Mouse (Mus musculus) gastrocnemius, postnatal 25 days (tissue): ENCODE results near the gene Gm26661. TPM values are rescaled to one million over a fixed set of nuclear protein-coding genes. Genes with fewer than 3 reads are reported as not detected.

Experiments used
- DNase-seq: peaks from one replicate; pipeline ENCODE4 v3.0.0; 2022
- long read RNA-seq, 2 experiments: library from polyadenylated mRNA; stranded (forward); transcript quantifications; one replicate each; pipeline ENCODE4 v2.0.0; 2021
- total RNA-seq, 2 experiments: library from RNA; stranded (reverse); gene quantifications; 1 replicate in 1 of 2; 2 replicates in 1 of 2; pipeline ENCODE4 v1.2.3; 2021

Gene Gm26661
- total RNA-seq = not detected
- long read RNA-seq, experiment 1 = 0 reads
- long read RNA-seq, experiment 2 = 0 reads

DNA sequence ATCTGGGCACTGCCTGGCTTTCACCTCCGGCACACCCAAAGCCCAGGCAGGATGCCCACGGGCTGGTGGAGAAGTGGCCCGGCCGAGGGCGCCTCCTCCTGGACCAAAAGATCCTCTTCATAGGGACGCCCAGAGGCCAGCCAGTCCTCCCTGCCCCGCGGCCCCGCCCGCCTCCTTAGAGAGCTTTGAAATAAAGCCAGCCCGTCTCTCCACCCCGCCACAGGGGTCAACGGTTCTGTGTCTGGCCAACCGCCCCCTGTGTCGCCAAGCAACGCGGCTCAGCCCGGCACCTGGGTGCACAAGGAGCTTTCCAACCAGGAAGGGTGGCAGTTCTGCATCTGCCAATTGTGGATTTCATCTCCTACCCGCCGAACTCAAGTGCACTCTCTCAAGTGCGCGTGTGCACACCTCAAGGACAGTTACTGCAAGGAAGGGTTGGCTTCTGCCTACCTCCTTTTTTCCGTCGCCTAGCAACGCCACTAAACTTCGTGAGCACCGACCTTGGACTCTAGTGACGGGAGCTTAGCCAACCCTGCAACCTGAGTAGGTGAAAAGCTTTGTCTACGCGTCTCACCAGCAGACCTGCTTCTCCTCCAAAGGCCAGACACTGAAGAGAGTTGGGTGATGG, at the start of gene Gm26661:
Gene Gm26661 (plus strand): TSS at position 56 of the 628 bp plus-strand sequence.
- peak; percentile 52 for DNase-seq

DNA sequence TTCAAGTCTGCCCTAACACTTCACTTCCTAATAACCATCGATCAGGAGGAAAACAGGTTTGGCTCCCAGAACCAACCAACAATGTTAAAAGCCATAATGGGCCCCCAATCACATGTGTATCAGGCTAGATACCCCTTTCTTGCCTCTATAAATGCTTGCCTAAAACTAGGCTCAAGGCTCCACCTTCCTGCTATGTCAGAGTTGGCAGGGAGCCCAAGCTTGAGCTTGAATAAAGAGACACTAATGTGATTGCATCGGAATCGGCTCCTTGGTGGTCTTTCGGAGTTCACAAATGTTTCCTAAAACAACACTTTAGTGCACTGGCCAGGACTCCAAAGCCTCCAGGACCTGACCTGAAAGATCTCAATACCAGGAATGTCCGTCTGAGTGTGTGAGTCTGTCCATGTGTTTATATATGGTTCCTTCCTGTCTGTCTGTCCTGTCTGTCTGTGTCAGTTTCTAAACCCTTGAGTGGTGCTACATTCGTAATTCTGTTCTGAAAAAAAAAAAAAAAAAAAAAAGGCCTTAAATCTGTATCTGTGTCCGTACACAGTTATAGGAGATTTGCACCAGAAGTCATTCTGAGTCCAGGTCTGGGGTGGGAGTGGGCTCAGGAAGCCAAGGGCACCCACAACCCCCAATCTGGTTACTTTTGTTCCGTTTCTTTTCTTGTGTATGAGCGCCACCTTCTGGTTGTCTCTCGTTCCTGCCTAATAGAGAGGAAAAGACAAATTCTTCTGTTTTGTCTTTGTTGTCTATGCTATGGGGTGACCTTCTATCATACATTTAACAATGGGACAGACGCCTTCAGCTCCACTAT, 42.2 kb upstream of the Gm26661 start:
- DNase-seq = no peak

DNA sequence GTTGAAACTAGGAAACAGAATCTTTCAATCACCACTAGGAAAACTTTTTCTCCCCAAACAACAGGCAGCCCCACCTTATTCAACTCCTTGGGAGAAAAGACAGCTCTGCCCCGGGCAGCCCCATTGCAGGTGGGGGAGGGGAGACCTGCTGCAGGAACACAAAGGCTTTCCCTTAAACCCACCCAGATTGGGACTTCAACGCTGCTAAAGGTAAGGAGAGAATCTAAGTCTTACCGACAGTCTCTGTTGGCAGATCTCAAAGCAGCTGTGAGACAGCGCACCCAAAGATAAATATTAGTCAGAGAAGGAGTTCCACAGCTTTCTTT, 41.7 kb upstream of the Gm26661 start:
- DNase-seq = no peak

DNA sequence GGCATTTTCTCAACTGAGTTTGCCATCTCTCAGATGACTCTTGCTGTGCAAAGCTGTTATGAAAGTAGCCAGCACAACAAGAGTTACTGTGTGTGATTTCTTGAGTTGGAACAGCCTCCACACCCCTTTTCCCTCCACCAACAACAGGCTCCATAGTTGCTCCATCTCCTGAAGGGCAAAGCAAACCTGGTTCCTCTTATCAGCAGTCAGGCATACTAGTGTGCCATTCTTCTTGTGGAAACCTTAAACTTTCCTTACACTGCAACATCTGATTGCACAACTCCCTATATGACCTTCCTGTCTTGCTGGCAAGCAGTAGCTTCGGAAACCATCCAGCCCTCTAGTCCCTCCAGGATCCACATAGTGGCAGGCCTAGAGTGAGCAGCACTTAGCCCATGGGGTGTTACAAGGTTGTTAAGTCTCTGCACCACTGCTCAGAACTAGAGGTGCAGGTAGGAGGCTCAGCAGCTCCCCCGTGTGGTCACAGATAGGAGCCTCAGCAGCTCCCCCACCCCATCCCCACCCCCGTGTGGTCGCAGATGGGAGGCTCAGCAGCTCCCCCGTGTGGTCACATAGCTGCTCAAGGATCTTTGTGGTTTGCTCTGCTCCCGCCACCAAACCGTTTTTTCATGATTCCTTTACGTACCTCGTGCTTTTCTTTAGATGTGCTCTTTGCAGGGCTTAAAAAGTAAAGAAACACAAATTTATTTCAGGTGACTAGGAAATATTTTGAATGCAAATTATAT, 25.6 kb upstream of the Gm26661 start:
- peak; percentile 55 for DNase-seq

DNA sequence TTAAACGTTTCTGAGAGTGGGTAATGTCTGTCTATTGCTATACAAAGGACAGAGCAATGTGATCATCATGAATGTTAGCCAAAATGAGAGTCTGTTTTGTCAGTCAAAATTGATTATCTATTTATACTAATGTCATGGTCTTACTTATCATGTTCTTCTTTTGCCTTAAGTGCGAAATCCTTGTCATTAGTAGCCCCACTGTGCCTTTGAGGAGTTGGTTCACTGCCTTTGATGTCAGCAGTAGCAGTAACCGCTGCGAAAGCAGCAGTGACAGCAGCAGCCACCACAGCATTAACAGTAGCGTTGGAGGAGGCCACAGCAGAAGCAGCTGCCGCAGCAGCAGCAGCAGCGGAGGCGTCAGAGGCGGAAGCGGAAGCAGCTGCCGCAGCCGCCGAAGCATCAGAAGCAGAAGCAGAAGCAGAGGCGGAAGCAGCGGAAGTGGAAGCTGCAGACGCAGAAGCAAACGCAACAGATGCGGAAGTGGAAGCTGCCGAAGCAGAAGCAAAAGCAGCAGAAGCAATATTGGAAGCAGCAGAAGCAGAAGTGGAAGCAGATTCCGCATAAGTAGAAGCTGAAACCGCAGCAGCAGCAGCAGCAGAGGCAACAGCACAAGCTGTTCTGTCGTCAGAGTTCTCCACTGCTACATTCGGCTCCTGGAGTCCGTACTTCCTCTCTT, 17.5 kb upstream of the Gm26661 start:
- DNase-seq = peak; percentile 64

DNA sequence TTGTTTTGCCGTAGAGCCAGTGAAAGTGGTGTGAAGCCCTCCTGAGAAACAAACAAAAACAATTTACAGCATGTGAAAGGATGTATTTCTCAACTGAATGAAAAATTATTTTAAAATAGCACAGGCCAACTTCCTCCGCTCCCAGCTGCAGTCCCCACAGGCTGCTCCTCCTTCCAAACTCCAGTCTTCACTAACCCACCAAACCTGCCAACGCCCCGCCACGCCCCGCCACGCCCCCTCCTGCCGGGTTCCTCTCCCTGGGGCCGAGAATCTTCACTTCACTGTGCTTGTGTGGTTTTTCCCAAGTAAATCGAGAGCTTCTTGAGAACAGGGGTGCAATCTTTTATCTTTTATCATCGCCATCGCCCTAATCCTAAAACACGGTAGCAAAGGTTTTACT, 5.3 kb upstream of the Gm26661 start:
- DNase-seq = peak; percentile 24

DNA sequence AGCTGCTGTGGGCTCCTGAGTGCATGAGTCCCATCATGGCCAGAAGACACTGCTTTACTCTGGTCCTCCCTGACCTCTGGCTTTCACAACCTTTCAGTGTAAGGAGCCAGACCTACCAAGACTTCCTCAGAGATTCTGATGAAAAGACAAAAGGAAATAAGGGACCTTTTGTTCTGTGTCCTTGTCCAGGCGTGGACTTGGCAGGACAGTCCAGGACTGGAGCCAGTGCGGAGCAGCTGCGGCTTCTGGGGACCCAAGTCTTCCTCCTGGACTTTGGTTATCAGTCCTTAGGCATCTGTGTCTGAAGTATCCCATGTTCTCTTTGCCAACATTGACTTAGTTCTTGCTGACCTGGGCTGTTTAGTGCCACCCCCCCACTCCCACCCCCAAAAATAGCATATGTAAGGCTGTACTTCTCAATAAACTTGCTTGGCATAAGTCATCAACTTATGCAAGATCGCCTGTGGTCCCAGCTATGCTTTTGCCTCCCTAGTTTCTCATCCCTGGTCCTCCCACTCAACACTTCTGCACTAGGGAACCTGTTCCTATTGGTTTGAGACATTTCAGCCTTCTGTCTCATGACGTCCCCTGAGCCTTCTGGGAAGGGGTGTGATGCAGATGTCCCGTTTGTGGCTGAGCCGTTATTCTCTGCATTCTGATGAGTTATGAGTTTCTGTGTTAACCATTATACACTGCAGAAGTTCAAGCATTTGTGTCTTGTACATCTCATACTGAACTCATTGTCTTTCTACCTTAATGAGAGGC, 1.9 kb upstream of the Gm26661 start:
- DNase-seq = peak; percentile 24

DNA sequence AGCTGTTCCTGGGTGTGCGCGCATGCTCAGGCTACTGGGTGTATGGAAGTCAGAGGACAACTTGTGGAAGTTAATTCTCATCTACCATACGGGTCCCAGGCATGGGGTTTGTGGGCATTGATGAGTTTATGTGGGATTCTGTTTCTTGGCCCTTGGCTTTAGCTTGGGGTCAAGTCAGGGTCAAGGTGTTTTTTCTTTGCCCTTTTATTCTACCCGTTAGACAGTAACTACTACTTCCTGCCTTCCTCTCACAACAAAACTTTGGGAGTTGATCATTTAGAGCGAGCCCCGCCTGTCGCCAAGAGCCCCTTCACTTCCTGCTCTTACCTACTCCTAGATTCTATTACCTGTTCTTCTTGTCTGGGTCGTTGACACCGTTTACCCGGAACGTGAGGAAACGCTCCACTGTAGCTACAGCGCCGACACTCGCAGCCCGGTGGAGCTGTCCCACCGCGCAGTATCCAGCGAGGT, 291 bp upstream of the Gm26661 start:
- no peak for DNase-seq

DNA sequence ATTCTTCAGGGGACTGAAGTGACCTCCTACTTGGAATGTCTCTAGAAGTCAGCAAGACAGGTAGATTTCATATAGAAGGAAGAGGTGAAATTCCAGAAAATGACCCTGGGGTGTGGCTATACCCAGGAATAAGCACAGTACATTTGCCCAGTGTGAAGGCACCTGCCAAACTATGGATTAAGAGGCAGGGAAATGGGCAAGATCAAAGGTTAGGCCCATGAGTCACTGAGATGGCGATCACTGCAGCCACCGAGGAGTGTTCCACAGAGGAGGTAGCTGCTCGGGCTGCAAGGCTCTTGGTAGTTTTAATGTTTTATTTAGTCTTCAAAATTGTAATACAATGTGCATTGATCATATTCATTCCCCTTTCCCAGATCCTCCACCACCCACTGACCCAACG, 4.6 kb downstream of the Gm26661 start:
- DNase-seq = no peak

DNA sequence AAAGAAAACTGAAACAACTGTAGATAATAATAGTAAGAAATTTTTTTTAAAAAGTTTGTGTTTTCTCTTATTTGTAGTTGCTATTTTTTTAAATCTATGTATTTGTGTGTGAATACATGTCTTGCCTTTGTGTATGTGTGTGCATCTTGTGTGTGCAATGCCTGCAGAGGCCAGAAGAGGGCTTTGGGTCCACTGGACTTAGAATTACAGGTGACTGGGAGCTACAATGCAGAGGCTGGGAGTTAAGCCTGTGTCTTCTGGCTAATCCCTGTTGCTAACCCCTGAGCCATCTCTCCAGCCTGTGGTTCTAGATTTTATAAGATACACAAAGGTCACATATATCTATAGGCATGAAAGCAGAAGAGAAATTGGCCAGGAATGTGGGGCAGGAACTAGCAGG, 9.2 kb downstream of the Gm26661 start:
- no peak for DNase-seq

DNA sequence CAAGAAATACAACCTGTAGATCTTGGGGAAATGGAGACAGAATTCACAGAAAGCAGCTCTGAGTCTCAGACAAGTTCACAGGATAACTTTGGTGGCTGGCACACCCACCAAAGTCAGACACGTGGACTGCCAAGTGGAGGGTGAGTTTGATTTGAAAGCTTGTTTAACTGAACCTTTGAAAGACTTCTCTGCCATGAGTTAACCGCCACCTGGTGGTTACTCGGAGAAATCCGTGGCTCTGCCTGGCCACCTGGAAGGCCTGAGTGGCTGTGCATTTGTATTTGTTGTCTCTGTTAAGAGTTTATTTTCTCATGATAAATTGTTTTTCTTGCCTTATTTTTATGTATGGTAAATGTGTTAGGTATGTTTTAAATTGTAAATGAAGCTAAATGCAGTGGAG, 10.4 kb downstream of the Gm26661 start:
- no peak for DNase-seq

DNA sequence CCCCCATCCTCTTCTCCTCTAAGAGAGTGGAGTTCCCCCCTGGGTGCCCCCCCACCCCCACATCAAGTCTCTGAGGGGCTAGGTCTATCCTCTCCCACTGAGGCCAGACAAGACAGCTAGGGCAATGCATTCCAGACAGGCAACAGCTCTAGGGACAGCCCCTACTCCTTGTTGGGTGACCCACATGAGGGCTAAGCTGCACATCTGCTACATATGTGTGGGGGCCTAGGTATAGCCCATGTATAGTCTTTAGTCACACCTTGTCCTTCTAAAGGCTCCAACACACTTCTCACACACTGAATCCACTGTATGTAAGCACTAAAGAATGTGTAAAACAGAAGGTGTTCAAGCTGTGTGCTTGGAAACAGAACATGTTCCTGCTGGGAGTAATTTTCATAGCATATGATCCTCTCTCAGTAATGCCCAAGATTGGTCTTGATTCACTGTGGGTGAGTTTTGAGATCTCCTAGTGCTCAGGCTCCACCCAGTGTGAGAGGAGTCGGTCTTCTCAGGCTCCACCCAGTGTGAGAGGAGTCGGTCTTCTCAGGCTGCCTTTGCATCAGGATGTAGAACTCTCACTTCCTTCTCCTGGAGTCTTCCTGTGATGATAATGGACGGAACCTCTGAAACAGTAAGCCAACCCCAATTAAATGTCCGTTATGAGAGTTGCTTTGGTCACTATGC, 12.6 kb downstream of the Gm26661 start:
- DNase-seq = no peak

DNA sequence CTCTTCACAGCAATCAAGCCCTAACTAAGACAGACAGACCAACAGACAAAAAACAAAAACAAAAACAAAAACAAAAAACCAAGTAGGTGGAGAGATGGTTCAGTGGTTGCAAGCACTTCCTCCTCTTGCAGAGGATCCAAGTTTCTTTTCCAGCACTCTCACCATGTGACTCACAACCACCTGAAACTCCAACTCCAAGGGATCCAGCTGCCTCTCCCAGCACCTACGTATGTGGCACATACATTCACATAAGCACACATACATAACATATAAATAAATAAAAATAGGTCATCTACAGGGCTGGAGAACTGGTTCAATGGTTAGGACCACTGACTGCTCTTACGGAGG, 13.1 kb downstream of the Gm26661 start:
- no peak for DNase-seq

DNA sequence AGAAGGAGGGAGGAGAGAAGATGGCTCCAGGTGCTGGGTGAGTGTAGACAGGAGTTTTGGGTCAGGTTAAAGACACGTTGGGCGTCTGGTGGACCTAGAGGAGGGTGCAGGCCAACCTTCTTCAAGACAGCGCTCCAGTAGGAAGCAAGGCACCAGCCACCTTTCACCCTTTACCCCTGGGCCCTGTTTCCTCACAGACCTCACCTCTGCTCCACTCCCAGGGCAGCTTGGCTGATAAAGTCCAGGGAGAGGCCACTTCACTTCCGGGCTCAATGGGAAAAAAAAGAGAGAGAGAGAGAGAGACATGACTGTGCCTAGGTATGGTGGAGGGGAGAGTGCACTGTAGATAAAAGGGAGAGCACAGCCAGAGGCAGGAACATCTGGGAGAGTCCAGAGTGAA, 16.3 kb downstream of the Gm26661 start:
- DNase-seq = no peak

DNA sequence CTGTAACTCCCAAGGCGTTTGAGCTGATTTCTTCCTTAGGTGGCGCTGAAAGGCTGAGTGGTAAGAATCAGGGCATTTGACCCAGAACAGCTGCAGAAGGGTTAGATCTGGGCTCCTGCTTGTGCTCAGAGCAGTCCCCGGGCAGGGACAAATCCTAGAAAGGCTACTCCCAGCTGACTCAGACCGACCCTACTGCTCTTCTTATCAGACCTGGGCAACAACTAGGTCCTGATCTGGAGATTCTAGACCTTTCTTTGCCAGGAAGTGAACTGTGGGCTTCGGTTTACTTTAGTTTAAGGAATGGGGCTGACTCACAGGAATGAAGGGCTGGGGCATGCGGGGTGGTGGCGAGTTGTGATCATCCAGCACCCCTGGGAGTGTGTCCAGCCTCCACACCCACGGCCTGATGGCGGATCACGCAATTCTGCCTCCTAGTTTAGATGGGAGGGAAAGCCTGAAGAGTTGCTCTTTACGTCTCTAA, 17.2 kb downstream of the Gm26661 start:
- DNase-seq = peak; percentile 22

DNA sequence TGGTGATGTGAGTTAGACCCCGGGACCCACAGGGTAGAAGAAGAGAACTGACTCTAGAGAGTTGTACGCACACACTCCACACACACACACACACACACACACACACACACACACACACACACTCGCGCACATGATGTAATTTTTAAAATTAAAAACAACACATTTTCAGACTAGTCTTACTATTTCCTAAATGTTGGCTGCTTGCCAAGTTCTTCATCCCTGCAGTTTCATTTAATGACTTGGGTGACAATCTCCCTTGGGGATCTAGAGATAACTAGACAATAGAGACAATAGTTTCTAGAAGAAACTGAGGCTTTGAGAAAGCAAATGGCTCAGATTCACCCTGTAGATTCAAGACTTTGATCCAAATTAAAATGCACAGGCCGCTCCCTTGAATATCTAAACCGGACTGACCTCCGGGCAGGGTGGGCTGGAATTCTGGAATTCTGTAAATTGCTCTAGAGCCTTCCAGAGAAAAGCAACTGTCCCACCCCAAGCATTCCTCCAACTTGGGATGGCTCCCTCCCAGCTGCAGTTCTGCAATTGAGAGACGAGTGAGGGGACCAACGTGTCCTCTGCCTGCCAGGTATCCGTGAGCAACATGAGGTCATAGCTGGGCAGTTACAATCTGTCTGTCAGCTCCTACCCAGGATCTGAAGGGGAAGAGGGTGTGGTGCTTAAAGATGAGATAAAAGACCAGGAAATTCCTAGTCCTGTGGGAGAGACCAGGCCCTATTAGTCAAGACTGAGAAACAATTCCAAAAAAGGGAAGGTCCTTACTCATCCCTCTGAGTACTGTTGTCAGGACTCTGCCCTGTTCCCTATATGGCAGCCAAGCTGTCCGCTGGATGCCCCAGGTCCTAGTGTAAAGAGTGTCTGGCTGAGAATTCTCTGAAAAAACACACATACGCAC, 17.9 kb downstream of the Gm26661 start:
- DNase-seq = no peak

DNA sequence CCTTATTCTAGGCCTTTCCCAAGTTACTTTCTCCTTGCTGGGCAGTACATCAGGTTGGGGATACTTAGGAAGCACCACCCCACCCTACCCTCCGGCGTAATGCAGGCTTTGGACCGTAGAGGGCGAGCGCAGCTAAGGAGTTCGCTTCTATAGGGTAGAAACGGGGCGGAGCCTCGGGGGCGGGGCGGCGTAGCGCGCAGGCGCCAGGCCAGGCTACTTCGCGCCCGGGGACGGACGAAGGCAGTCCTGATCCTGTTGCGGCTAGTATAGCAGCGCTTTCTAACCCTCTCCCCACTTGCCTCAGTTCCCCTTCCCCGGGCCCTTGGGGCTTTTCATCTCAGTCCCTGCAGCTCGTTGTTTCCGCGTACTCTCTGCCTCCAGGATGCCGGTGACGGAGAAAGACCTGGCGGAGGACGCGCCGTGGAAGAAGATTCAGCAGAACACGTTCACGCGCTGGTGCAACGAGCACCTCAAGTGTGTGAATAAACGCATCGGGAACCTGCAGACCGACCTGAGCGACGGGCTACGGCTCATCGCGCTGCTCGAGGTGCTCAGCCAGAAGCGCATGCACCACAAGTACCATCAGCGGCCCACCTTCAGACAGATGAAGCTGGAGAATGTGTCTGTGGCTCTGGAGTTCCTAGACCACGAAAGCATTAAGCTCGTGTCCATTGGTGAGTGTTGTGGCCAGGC, 26.5 kb downstream of the Gm26661 start, which contains the start of gene Flnb:
Gene Flnb (plus strand): TSS at position 188 of the 693 bp plus-strand sequence.
- DNase-seq = peak; percentile 88

DNA sequence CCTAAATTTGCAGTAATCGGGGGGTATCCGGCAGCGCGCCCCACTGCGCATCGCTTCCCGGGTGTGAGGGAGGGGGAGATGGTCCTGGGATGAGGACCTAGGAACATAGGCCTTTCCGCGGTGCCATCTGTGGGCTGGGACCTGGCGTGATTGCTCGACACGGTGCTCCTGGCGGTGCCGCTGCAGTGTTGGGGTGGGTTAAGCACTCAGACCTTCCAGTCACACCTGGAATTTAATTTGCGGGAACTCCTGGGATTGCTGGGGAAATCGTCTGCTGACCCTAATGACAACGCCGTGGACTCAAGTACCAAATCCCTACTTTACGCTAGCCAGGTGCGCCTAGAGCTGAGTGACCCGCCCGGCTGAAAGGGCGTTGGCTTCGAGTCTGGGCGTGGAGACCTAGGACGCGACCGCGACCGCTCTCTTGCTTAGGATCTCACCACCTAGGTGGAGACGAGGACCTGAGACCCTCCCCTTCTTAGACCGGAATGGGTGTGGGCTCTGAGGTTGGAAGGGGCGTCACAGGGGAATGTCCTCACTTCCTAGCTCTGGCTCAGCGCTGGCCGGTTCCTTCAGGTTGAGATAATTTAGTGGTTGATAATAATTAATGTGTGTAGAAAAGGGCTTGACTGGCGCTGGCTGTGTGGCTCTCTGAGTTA, 27.2 kb downstream of the Gm26661 start:
- no peak for DNase-seq

DNA sequence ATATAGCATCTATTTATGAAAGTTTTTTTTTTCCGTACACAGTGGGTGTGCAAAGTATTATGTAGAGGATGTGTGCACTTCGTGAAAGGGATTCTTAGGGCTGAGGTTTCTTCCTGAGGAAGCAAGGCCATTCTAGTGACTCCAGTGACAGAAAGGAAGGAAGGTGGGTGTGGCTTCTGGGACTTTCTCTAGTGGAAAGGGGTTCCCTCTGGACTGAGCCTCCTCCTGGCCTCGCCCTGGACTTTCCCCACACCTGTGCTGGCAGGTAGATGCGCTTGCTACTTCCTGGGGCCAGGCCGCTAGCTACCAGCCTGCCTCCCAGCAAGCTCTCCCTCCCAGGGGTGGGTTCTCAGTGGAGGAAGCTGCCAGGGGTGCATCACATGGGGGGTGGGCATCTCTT, 28.1 kb downstream of the Gm26661 start:
- no peak for DNase-seq
